Mouse (Mus musculus) spleen, adult 2 months (tissue): Measurements from ENCODE around the gene Cradd.

Experiments
- CTCF ChIP-seq: fragments of 200-500 bp; IDR thresholded peaks from 2 replicates; pipeline ENCODE4 v1.5.1; 2011; ENCODE audit warnings: mild to moderate bottlenecking, inconsistent platforms; ENCODE audit not compliant: insufficient read depth, insufficient read length, insufficient replicate concordance; ENCODE audit errors: extremely low read depth
- POLR2A ChIP-seq: fragments of 200-500 bp; IDR thresholded peaks from 2 replicates; pipeline ENCODE4 v1.6.1; 2011; ENCODE audit warnings: low read depth, low read length, inconsistent platforms

DNA sequence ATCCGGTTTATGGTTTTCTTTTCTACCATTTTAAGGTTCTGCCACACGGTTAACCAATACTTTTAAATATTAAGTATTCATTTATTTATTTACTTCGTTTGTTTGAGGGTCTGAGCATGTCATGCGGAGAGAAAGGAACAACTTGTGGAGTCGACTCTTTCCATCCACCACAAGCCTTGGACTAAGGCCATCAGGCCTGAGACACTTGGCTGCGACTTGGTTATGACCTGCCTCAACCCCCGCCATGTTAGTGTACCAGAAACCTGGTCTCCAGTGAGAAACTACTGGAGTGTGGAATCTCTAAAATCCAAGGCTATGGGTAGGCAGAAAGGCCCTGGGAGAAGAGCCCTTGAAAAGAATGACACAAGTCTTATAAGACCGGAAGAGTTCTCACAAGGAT is 30.7 kb downstream of the Cradd start:
- no peak for TF ChIP-seq CTCF
- TF ChIP-seq POLR2A = no peak
